Comparison of ENCODE assay signal across 8 mouse cellular contexts in the genomic region with DNA sequence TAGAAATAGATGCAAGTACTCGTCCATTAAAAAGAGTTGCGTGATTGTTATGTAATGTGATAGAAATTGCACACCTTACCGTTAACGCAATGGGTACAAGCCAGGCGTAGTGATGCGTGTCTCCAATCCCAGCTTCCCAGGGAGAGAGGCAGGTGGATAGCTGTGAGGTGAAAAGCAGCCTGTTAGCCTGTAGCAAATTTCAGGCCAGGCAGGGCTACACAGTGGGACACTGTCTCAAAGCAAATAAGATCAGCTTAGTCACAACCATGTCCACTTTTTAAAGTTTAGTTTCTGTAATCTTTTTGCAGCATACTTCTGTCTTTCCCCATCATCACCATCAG.
DNase-seq lines count a peak whose midpoint lies in the region; ATAC-seq and TF ChIP-seq lines count a peak whose summit lies in the region.
"Had no signal": no experiment of that assay in that cellular context is flagged by ENCODE, and none has a peak within 500 bp of the region (broad histone marks: within the 10 kb centered on the region; RNA-seq: fewer than 3 reads in every experiment).

No protein-coding gene starts in this region.

- 13% methylated on average over 6 of the region's 6 CpGs for WGBS in kidney, postnatal 0 days
- 15% methylated on average over 6 of the region's 6 CpGs for WGBS in forebrain, embryonic 11.5 days
- WGBS in hindbrain, embryonic 16.5 days, result 19% methylated on average over 6 of the region's 6 CpGs
- WGBS in neural tube, embryonic 12.5 days, result 15% methylated on average over 6 of the region's 6 CpGs

- no peak overlapping the region for H3K4me2 ChIP-seq in kidney, postnatal 0 days (ENCODE audit: low read length)
- H3K4me2 ChIP-seq in forebrain, embryonic 11.5 days (ENCODE audit: low read depth, low read length, severe bottlenecking), result no peak overlapping the region
- H3K4me2 ChIP-seq in hindbrain, embryonic 16.5 days (ENCODE audit: low read length), result peak overlapping the region; percentile 36; the same call in 1 of the 2 replicates
- no peak overlapping the region for H3K4me2 ChIP-seq in neural tube, embryonic 12.5 days (replicated peaks)
- H3K4me2 ChIP-seq: liver, embryonic 15.5 days had no signal

- H3K9me3 ChIP-seq in kidney, postnatal 0 days (replicated peaks; ENCODE audit: low read length), result no peaks in the 10 kb centered on the region; the same call in 1 of the 2 replicates
- H3K9me3 ChIP-seq in forebrain, embryonic 11.5 days (ENCODE audit: control insufficient read depth, low read length), result no peaks in the 10 kb centered on the region
- H3K9me3 ChIP-seq in hindbrain, embryonic 16.5 days (ENCODE audit: control insufficient read depth, low read length), result no peaks in the 10 kb centered on the region
- H3K9me3 ChIP-seq in neural tube, embryonic 12.5 days, result 0 out of 2 replicates have a peak, but pooled peaks cover 2% of the 10 kb centered on the region
- H3K9me3 ChIP-seq: liver, embryonic 15.5 days had no signal

- no peaks in the 10 kb centered on the region for H3K36me3 ChIP-seq in kidney, postnatal 0 days (ENCODE audit: insufficient read depth, low read length)
- no peaks in the 10 kb centered on the region for H3K36me3 ChIP-seq in forebrain, embryonic 11.5 days (ENCODE audit: control insufficient read depth, insufficient read depth, low read length)
- no peaks in the 10 kb centered on the region for H3K36me3 ChIP-seq in hindbrain, embryonic 16.5 days (ENCODE audit: control insufficient read depth, insufficient read depth, low read length)
- no peaks in the 10 kb centered on the region for H3K36me3 ChIP-seq in neural tube, embryonic 12.5 days
- H3K36me3 ChIP-seq: liver, embryonic 15.5 days had no signal

- H3K27me3 ChIP-seq in kidney, postnatal 0 days (ENCODE audit: insufficient read depth, low read length), result no peaks in the 10 kb centered on the region
- no peaks in the 10 kb centered on the region for H3K27me3 ChIP-seq in forebrain, embryonic 11.5 days (ENCODE audit: control insufficient read depth, insufficient read depth, low read length)
- H3K27me3 ChIP-seq in hindbrain, embryonic 16.5 days (replicated peaks; ENCODE audit: control insufficient read depth, insufficient read depth, low read length), result no peaks in the 10 kb centered on the region
- H3K27me3 ChIP-seq in neural tube, embryonic 12.5 days (replicated peaks), result no peaks in the 10 kb centered on the region
- H3K27me3 ChIP-seq: liver, embryonic 15.5 days had no signal

- no peak overlapping the region for H3K27ac ChIP-seq in kidney, postnatal 0 days
- H3K27ac ChIP-seq in forebrain, embryonic 11.5 days (ENCODE audit: low read depth, low read length), result no peak overlapping the region
- H3K27ac ChIP-seq in hindbrain, embryonic 16.5 days (ENCODE audit: low read depth, low read length), result no peak overlapping the region
- H3K27ac ChIP-seq in neural tube, embryonic 12.5 days, result no peak overlapping the region
- H3K27ac ChIP-seq: liver, embryonic 15.5 days had no signal

- H3K4me1 ChIP-seq in kidney, postnatal 0 days (replicated peaks; ENCODE audit: insufficient read depth, low read length), result no peaks in the 10 kb centered on the region
- no peaks in the 10 kb centered on the region for H3K4me1 ChIP-seq in forebrain, embryonic 11.5 days (replicated peaks; ENCODE audit: control insufficient read depth, insufficient read depth, low read length)
- H3K4me1 ChIP-seq in hindbrain, embryonic 16.5 days (ENCODE audit: control insufficient read depth, insufficient read depth, low read depth, low read length), result no peaks in the 10 kb centered on the region
- no peaks in the 10 kb centered on the region for H3K4me1 ChIP-seq in neural tube, embryonic 12.5 days
- H3K4me1 ChIP-seq: liver, embryonic 15.5 days had no signal

- no peak for TF ChIP-seq CTCF in kidney, postnatal 0 days (IDR thresholded peaks at IDR 0.05; ENCODE audit: low read depth)

- DNase-seq in kidney, postnatal 0 days (ENCODE audit: low spot score), result no peak
- DNase-seq in kidney, adult 9 months, result no peak
- DNase-seq in forebrain, embryonic 11.5 days (ENCODE audit: low spot score), result no peak
- DNase-seq in spleen, postnatal 14 days (ENCODE audit: low spot score in 2 of 2), result no peak

- H3K4me3 ChIP-seq in kidney, postnatal 0 days (replicated peaks; ENCODE audit: low read depth, low read length), result no peak overlapping the region
- H3K4me3 ChIP-seq in forebrain, embryonic 11.5 days (ENCODE audit: low read depth, low read length), result no peak overlapping the region
- H3K4me3 ChIP-seq in hindbrain, embryonic 16.5 days (ENCODE audit: low read length), result no peak overlapping the region
- no peak overlapping the region for H3K4me3 ChIP-seq in neural tube, embryonic 12.5 days
- H3K4me3 ChIP-seq: liver, embryonic 15.5 days had no signal

- peak; percentile 71; the same call in 1 of the 2 replicates for ATAC-seq in kidney, postnatal 0 days (replicated peaks; ENCODE audit: low FRiP score, low read depth)
- peak; percentile 68 for ATAC-seq in forebrain, embryonic 11.5 days (replicated peaks; ENCODE audit: low FRiP score)
- peak; percentile 62 for ATAC-seq in hindbrain, embryonic 16.5 days
- ATAC-seq in neural tube, embryonic 12.5 days (ENCODE audit: low FRiP score, low read depth), result peak; percentile 80
- ATAC-seq in megakaryocyte progenitor cell, adult 5-6 weeks (replicated peaks; ENCODE audit: poor library complexity), result no peak

- H3K9ac ChIP-seq in kidney, postnatal 0 days (ENCODE audit: low read depth, low read length), result no peak overlapping the region
- no peak overlapping the region for H3K9ac ChIP-seq in forebrain, embryonic 11.5 days (ENCODE audit: low read length)
- H3K9ac ChIP-seq in hindbrain, embryonic 16.5 days (ENCODE audit: low read depth, low read length), result no peak overlapping the region
- H3K9ac ChIP-seq in neural tube, embryonic 12.5 days, result no peak overlapping the region
- H3K9ac ChIP-seq: liver, embryonic 15.5 days had no signal
